Mouse (Mus musculus): Measurements from ENCODE around the gene Rpusd3.
A peak's percentile ranks its signal among the peaks of the same experiment; 100 is the strongest.

Rpusd3 gene

DNA sequence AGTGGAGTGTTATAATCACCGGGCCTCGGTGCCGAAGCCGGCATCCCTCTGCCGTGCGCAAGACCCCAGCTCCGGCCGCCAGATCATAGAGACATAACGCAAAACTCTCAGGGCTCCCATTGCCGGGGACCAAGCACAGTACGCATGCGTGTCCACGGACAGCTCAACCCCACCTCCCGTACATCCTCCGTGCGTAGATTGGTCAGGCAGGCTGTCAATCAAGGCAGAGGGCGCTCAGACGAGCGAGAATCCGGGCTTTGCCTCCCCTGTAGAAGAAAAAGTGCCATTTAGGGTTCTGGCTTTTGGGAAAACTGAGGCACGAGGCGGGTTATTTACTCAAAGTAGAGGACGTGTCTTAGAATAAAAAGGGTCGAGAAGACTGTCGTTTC lies at the start of gene Rpusd3:
Rpusd3 (minus strand) TSS at position 142 of the 389 bp plus-strand sequence.
- peak; percentile 97 for DNase-seq

DNA sequence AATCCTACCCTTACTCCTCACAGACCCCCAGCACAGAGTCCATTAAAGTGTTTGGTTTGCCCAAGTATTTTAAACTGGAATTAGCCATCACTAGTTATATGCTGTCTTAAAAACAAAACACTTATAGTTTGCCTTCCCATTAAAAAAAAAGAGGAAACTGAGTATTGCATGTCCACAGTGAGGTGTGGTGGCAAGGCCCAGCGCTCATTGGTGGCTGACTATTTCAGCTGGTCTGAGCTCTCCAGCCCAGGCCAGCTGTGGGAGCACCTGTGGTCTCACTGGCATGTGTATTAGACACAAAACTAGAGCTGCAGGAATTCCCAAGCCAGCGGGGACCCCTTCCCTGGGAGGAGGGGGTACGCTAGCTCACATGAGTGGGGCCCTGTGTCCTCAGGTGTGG lies 49.4 kb upstream of the Rpusd3 start:
- no peak for DNase-seq

DNA sequence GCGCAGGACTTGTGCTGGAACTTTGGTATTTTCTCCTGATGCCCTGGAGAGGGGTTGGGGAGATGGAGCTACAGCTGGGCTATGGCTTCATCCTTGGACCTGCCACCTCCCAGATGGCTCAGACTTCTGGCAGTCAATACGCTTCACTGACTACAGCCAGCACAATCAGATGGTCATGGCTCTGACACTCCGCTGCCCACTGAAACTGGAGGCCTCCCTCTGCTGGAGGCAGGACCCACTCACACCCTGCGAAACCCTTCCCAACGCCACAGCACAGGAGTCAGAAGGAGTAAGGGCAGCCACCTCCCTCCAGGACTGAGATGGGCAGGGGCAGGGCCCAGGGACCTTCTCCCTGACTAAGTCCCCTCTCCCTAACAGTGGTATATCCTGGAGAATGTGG lies 46.5 kb upstream of the Rpusd3 start:
- DNase-seq = peak; percentile 31

DNA sequence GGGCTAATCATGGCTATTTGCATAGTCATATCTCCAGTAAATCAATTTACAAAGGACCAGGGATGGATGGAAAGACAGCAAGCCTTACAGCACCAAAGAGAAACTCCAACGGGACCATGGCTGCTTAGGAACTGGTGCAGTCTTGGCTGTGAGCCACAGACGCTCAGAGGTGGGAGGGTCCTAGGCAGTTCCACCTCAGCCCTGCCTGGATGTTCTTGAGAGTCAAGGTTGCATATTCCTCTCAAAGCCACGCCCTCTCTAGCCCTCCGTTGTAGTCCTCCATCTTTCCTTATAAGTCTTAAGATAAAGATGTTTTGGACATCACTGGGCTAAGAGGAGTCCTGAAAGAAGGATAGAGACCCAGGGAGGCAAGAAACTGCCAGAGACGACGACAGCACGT lies 44.9 kb upstream of the Rpusd3 start:
- DNase-seq = no peak

DNA sequence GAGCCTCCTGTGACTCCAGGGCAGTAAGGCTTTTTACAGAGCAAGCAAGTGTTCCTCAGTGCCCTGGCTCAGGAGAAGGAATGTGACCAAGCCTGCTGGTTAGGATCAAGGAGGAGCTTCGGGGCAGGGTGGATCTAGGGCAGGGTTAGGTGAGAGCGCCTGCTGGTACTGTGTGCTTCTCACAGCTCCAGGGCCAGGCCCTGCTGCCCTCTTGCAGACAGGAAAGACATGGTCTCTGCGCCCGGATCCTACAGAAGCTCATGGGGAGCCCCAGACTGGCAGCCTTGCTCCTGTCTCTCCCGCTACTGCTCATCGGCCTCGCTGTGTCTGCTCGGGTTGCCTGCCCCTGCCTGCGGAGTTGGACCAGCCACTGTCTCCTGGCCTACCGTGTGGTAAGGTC lies 39.5 kb upstream of the Rpusd3 start:
- DNase-seq = peak; percentile 56

DNA sequence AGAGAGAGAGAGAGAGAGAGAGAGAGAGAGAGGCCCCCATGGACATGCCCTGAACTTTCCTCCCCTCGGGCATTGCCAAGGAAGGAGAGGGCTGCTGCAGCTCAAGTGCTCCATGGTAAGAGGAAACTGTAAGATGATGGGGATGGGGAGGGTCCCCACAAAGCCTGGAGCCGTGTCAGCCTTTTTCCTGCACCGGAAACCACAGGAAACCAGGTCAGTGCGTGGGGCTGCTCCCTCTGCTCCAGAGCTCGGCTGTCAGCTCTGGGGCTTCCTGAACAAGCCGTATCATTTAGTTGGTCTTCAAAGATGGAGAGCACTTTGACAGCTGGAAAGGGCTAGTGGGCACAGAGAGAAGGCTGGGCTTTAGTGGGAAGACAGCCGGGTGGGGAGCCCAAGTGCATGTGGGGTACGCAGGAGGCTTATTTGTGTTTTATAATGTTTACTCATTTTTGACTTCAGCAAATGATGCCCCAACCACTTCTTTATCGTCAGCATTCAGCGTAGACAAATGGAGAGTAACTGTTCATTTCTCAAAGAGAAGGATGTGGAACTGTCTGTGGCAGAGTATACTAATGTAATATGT lies 38.9 kb upstream of the Rpusd3 start, which contains the start of gene Il17re:
Il17re (plus strand) TSS at position 533 of the 583 bp plus-strand sequence.
- DNase-seq = no peak

DNA sequence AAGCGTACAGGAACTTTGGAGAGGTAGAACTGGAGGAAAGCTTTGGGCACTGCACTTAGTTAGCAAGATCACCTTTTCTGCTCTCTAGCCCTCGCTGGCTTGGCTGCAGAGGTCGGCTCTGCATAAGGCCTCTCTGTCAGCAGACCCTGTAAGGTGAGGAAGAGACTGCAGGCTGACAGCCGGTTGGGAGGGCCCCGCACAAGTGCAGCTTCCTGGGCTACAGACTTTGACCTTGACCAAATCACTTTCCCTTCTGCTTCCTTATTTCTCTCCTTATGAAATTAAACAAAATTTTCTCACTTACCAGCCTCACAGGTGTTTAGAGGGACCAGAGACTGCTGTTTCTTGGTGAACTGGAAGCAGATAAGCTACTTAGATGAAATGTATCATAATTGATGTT lies 35.9 kb upstream of the Rpusd3 start:
- DNase-seq = no peak

DNA sequence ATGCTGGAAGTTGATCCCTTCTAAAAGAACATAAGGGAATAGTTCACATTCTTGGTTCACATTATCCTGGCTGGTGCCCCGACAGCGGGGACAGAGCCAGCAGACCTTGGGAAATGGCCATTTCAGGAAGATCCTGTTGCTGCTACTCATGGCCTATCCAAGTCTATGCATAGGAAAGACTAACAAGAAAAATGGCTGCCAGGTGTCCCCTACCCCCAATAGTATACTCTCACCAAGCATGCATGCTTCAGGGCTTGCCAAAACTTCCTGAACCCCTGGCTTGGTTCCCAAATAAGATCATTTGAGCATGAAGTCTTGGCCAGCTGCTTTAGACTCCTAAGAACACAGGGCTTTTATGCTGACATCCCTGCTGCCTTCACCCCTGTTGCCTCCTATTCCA lies 32.7 kb upstream of the Rpusd3 start:
- DNase-seq = peak; percentile 39

DNA sequence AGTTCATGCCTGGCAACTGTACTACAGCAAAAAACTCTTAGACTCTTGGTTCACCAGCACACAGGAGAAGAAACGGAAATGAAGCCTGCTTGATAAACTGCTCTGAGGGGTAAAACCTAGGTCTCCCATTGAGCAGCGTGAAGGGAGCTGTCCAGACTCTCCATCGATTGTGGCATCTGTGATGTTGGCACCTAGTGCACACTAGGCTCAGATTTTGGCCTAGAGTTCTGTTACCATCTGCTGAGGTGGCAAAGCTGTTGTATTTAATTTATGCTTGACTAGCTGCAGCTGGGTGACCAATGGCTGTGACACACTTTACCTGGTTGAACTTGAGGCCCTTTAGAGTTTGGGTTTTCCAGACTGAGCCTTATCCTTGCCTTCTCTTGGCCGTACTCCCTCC lies 28.5 kb upstream of the Rpusd3 start:
- DNase-seq = no peak

DNA sequence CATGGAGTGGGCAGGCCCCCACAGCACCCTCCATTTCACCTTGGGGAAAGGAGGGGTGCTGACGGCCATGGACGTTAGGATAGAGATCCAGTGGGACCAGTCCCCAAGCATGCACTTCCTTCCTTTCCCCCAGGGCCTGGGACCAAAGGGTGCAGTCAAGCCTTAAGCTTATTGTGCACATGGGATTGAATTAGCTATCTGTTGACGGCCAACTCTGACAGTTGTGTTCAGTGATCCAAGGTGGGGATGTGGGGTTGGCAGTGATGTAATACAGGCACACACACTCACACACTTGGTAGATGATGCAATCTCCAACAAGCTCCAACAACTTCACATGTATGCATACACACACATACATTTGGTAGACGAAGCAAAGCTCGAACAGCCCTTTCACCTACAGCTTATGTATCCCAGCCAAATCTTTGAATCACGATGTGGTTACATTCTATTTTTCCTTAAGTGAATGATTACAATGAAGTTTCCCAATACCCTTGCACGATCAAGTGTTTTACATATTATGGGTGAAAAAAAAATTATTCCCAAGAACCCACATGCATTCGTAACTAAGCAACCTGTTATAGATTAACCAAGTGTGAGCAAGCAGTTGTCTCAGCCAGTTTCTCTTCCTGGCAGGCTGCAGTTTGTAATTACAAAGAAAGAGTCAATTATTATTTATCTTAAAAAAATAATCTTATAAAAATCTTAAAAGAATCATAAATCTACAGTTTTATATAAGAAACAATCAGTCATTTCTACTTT lies 25.2 kb upstream of the Rpusd3 start:
- DNase-seq = peak; percentile 30

DNA sequence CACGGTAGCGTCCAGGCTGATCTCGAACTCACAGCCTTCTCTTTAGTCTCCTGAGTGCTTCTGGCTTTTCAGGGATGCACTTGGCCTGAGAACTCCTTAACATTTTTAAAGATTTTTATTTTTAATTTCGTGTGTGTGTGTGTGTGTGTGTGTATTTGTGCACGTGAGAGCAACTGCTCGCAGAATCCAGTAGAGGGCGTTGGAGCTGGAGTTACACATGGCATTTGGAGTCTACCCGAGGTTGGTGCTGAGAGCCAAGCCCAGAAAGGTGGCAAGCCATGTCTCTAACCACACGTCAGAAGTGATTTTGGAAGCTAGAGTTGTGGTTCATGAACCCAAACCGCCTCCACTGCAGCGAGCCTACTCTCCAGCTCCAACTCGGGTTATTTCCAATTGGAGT lies 24.0 kb upstream of the Rpusd3 start:
- no peak for DNase-seq

DNA sequence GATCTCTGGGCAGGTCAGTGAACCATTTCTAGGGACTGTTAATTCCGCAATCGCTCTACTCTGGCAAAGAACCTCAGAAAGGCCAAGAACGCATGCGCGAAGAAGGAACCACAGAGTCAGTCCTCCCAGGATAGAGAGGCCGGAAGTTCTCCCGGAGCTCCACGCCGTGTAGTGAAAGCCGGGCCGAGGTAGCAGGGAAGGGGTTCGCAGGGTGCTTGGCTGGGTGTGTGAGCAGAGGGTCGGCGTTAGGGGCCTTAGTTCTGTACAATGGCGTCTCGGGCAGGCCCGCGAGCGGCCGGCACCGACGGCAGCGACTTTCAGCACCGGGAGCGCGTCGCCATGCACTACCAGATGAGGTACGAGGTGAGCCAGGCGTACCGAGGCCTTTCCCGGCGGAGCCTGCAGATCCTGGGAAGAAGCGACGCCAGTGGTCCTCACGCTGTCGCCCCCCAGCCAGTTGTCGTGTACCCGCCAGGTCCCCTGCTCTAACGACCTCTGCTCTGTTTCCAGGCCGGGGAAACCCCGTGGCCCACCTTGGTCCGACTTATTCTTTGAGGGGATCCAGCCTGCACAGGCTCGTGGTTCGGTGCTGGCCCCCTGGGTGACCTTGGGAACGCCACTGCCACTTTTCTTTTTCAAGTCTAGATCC lies 23.4 kb upstream of the Rpusd3 start, which contains the start of gene Jagn1:
Jagn1 (plus strand) TSS at position 128 of the 649 bp plus-strand sequence.
- peak; percentile 94 for DNase-seq

DNA sequence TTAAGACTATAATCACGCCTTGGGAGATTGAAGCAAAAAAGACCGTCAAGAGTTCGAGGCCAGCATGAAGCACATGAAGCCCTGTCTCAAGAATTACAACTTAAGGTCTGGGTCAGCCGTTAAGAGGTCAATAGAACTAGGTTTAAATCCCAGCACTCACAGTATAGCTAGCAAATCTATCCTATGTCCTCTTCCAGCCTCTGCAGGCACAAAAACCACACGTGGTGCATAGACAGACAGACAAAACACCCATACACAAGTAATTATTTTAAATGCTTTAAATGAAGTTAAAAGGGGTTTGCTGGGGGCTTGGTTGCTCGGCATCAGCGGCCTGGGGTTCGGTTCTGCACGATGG lies 22.9 kb upstream of the Rpusd3 start:
- no peak for DNase-seq

DNA sequence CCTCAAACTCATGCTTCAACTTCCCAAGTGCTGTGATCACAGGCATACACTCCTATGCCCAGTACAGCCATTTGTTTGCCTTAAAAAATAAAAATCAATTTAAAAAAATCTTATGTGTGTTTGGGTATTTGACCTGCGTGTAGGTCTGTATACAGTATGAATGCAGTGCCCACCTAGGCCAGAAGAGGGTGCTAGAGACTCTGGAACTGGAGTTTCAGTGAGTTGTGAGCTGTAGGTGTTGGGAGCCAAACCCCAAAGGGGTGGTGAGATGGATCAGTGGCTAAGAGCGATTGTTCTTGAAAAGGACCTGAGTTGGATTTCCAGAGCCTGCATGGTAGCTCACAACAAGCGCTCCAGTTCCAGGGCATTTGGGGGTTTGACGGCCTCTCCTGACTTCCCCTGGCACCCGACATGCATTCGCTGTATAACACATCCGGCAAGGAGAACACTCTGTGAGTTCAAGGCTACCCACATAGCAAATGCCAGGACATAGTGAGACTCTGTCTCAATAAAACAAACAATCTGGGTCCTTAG lies 22.1 kb upstream of the Rpusd3 start:
- DNase-seq = peak; percentile 82

DNA sequence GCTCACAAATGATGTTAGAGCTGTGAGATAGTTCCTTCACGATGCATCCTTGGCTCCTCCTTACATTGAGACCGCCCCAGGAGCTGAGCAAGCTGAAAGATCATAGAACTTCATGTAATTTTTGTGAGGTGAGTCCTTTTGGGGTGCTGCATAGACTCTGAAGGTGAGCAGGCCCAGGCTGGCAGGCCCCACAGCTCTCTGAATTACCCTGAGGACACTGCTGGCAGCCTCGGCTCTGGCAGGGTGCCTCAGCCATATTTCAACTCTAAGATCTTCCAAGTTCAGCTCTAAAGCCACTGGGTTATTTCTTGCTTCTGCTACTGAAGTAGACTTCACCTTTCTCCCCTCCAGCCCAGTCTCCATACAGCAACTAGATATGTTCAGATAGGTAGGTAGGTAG lies 21.5 kb upstream of the Rpusd3 start:
- no peak for DNase-seq

DNA sequence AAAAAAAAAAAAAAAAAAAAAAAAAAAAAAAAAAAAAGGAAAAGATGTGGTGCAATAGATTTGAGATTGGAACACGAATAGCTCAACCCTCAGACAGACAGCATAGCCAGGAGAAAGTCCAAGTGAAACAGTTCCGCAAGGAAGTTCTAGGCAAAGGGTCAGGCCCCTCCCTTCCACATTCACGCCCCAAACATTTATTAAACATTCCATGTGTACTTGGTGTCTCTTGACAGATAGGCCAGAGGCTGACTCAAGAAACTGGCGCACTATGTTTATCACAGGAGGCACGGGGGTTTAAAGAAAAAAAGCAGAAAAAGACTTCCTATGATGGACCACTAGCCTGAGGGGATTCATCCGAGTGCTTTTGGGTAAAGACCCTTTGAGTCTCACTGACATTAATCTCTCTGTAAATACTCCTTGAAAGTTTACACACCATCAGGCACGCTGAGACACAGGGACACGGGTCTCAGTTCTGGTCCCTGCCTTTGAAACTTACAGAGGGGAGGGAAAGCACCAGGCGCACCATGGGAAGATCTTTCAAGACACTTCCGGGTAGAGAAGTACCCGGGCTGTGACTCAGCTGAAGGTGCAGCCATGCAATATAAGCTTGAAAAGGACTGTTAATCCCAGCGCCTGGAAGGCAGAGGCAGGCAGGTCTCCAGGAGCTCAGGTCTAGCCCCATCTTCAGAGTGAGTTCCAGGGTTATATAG lies 19.7 kb upstream of the Rpusd3 start:
- DNase-seq = no peak

DNA sequence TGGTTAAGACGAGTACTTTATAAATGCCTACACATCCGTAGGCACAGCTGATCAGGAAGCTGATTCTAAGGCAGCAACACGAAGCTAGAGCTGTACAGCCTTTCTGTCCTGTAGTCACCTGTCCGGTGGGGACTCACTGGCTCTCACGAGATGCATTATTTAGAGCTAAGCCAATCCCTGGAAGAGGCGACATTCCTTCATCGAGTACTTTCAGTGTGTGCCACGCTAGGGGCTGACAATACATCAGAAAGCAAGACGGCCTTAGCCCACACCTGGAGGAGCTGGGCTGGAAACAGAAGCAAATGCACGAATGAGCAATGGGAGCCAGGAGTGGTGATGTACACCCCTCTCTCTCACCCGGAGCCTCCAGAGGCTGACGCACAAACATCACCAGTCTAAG lies 18.0 kb upstream of the Rpusd3 start:
- DNase-seq = no peak

DNA sequence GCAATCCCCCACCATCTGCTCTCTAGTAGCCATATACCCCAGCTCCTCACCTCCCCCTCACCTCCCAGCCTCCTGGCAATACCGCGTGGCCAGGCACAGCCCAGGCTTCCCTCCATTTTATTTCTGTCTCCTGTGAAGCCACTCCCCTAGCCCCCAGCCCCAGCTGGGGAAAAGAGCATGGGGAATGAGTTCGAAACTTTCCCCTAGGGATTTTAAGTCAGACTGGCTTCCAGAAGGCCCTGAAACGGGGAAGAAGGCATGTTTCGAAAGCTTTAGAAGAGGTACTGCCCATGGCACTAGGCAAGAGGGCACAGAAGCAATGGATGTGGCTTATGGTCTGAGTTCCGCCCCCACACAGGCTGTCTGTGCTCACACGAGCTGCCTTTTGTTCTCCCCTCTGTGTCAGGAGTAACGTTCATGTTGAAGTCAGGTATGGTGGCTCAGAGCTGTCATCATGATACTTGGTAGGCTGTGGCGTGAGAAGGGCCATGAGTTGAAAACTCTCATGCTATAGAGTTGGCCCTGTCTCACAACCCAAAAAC lies 16.6 kb upstream of the Rpusd3 start, which contains the start of gene Cidec:
Cidec (minus strand) TSS at position 97 of the 542 bp plus-strand sequence.
- no peak for DNase-seq

DNA sequence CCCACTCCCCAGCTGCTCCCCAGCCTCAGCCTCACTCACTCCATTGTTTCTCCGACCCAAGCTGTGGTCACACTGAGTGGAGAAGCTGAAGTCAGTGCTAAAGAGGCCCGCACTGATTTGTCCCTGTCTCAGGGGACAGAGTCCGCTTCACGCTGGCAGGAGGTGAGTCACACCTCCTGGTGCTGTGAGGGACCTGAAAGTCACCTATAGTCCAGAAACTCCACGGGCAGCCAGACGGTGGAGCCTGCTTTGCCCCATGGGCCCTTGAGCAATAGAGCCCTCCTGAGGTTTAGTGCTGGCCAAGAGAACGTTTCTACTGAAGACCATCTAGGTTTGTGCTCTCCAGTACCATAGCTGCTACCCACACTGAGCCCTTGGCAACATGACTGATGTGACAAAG lies 15.6 kb upstream of the Rpusd3 start:
- DNase-seq = no peak

DNA sequence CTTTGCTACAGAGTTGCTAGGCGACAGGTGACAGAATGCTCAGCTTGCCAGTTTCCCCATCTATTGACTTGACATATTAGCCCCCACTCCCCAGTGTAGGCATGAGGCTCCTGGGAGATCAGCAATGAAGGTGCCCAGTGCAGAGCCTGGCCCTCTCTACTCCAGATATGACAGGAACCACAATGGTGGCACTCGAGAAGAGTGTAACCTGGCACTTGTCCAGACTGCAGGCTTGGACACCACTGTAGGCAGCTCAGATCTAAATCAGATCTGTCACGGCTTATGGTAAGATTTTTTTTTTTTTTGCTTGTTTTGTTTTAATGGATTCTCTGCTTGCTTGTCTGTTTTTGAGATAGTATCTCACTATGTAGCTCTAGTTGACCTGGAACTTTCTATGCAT lies 14.5 kb upstream of the Rpusd3 start:
- no peak for DNase-seq

DNA sequence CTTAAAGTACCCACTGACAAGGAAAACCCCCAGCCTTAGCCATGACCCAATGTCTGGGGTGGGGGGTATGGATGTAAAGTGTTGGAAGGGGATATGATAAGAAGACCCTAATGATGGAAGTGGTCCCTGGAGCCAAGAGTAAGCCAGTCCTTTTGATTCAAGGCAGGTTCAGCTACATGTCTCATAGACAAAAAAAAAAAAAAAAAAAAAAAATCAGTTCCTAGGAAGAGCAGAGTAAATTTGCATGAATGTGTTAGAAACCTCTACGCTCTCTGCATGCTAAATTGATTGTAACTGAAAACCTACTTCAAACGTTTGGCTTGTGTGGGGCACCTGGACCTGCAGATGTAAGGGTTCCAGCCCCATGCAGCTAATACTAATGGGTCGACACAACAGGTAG lies 12.7 kb upstream of the Rpusd3 start:
- no peak for DNase-seq

DNA sequence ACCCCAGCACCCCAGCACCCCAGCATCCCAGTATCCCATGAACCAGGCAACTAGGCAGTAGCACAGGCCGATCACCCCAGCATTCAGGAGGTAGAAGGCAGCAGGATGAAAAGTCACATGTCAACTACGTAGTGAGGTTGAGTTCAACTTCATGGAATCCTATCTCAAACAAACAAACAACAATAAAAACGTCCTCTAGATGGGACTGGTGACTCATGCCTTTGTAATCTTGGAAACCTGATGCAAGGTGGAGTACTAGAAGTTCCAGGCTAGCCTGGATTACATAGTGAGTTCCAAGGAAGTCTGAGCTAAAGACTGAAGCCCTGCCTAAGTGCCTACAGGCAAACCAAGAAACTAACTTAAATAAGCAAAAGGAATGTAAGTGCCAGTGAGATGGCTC lies 11.7 kb upstream of the Rpusd3 start:
- no peak for DNase-seq

DNA sequence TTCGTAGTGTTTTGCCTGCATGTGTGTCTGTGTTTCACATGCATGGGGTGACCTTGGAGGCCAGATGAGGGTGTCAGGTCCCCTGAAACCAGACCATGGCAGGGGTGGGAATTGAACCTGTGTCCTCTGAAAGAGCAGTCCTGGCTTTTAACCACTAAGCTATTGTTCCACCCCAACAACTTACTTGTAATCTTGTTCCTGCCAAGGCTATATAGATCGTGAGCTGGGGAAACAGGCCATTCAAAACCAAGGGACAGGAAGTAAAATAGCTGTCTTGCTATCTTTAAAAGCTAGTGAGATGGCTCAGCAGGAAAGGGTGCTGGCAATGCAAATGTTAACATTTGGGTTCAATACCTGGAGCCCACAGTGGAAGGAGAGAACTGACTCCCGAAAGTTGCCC lies 10.8 kb upstream of the Rpusd3 start:
- no peak for DNase-seq

Measured in kidney, postnatal 14 days (tissue).